Mouse (Mus musculus) brain, embryonic 14.5 days (tissue): ENCODE results near the gene Cpne6.

ENCODE experiments used
- CTCF ChIP-seq: fragments of 200-500 bp; IDR thresholded peaks from 2 replicates; pipeline ENCODE4 v1.5.1; 2012; ENCODE audit warnings: inconsistent platforms, mild to moderate bottlenecking, moderate library complexity, borderline replicate concordance; ENCODE audit not compliant: insufficient read depth, insufficient read length; ENCODE audit errors: extremely low read depth
- POLR2A ChIP-seq: fragments of 200-500 bp; IDR thresholded peaks from 2 replicates; pipeline ENCODE4 v1.6.1; 2012; ENCODE audit warnings: mild to moderate bottlenecking, inconsistent platforms, borderline replicate concordance; ENCODE audit not compliant: poor library complexity, insufficient read depth, insufficient read length, severe bottlenecking; ENCODE audit errors: extremely low read depth

- TF ChIP-seq CTCF (no peak), POLR2A (no peak)
These were observed 2.4 kb upstream of the Cpne6 start for GRCm38 (mm10) chr14:55507801-55508200.
